Mouse (Mus musculus) yolk sac, embryonic 10.5 days (tissue): Measurements from ENCODE around the gene Tdrd7.

Experiments used
- DNase-seq: peaks from one replicate; pipeline ENCODE4 v3.0.0-alpha.2; 2017; ENCODE audit warnings: low spot score

Tdrd7 gene

DNA sequence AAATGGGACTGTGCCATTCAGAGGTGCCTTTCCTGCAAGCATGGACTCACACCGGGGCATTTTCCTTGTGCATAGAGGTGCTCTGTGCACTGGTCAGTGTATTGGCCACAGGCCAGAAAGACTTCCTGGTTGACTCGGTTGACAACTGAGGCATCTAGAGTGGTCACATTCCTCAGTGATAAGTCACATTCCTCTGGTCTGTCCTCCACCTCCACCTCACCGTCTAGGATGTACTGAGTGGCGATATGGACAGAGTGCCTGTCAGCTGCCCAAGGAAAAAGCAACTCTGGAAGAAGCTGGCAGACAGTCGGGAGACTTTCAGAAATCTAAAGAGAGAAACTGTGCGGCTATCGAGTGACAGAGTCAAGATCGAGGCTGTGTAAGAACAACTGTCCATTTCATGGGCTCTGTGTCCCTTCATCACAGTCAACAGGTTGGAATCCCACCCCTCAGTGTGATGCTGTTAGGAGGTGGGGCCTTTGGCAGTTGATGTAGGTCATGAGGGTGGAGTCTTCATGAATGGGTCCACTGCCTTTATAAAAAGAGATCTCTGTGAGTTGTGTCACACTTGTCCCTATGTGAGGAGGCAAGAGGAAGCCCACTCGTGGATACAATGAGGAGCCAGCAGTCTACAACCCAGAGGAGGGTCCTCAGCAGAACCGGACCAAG, at the start of gene Tdrd7:
TSS of gene Tdrd7 (plus strand) at position 564 of the 669 bp plus-strand sequence.
- DNase-seq = peak; percentile 80

DNA sequence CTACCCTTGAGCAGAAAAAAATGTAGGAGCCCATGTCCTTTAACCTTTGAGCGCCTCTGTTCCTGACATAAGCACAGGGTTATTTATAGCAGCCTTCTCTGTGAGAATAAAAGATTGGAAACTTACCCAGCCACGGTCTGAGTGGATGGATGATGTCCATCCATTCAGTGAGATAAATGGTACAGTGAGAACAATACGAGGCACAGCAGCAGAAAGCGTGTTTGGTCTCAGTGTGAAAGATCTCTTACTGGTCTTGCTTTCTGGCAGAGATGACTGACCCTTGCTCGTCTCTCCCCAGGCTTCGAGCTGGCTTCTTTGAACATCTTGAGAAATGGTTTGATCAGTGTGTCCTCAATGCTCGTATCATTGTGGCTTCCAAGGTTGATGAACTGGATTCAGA, 48.0 kb upstream of the Tdrd7 start:
- no peak for DNase-seq

DNA sequence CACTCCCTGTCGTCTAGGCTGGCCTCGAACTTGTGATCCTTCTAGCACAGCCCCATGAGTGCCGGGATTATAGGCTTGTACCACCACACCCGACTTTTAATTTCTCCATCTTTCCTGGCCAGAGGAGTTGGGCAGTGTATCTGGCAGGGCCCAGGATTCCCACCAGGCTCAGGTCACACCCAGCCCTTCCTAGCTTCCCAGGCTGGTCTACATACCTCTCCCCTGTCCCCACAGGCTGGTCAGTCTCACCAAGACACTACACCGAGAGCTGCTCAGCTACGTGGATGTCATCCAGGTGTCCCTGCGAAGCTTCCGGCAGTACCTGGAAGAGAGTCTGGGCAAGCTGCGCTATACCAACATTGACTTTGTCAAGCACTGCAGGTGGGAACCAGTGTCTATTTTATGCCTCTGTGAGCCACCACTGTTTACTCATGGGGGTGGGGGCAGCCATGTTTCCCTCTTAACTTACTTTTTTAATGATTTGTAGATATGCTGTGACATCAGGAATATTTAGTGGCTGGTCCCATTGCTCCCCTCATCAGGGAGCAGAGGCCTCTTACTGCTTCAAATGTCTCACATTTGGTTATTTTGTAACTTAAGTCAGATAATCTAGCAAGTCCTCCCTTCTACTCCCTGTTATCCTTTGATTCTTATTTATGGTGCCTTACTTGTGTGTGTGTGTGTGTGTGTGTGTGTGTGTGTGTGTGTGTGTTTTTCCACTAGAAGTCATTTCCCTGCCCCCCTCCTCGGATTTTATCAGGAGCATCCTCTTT, 43.3 kb upstream of the Tdrd7 start:
- DNase-seq = no peak

DNA sequence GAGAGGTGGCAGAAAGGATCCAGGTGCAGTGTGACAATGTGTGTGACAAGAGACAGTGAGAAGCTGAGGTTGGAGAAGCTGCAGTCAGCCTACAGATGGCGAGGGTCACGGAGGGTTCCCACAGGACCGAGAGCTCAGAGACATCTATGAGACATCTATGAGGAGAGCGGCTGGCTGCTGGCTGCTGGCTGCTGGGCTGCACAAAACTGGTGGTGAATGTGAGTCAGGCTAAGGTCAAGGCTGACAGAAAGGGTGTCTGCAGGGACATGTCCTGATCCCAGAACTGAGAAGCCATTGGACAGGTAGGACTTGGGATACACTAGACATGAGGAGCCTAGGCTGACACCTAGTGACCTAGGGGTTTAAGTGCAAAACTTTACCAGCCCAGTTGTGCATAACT, 41.1 kb upstream of the Tdrd7 start:
- no peak for DNase-seq

DNA sequence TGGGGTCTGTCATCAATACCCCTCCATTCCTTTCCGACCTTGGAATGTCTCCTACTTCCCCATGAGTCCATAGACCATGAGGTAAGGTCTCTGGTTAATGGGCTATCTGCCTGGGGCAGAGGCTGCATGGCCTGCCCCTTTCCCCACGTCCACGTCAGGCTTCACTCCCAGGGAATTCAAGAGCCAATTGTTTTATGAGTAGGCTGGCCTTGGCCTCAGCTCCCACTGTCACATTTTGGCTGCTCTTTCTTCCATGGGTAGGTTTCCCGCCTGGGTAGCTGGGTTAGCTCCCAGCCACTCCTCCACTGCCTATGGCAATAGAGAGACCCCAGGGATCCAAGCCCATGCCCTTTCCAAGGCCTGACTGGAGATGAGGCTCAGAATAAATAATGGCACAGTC, 36.6 kb upstream of the Tdrd7 start:
- DNase-seq = no peak

DNA sequence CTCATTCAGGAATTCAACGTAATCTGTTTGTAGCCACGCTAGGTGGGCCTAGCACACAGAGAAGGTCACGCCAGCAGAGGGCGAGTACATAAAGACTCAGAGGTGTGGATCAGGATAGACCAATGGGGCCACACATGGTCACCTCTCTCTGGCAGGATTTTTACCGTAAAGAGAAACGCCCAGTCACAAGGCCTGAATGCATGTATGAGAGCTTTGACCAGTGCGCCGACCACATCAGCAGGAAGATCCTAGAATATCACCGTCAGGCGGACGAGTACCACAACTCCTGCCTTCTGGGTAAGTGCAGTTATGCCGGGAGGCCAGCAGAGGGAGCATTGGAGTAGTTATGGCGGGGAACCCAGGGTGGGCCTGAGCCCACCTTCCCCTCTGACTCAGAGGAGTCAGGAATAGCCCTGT, 23.5 kb upstream of the Tdrd7 start:
- peak; percentile 52 for DNase-seq

DNA sequence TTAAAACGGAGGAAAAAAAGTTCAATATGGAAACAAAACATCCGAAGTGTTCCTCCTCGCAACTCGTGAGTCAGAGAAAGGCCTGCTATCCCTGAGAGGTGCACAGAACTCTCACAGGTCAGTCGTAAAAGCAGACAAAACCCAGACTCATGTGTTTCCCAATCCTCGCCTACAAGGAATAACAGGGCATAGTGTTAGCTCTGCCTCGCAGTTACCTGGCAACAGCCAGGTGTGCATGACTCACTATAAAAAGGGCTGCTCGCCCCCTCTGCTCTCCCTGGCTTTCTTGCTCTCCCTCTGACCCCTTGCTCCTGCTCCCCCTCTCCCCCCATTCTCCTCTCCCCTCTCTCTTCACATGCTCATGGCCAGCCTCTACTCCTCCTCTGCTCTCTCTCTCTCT, 17.4 kb upstream of the Tdrd7 start:
- no peak for DNase-seq

DNA sequence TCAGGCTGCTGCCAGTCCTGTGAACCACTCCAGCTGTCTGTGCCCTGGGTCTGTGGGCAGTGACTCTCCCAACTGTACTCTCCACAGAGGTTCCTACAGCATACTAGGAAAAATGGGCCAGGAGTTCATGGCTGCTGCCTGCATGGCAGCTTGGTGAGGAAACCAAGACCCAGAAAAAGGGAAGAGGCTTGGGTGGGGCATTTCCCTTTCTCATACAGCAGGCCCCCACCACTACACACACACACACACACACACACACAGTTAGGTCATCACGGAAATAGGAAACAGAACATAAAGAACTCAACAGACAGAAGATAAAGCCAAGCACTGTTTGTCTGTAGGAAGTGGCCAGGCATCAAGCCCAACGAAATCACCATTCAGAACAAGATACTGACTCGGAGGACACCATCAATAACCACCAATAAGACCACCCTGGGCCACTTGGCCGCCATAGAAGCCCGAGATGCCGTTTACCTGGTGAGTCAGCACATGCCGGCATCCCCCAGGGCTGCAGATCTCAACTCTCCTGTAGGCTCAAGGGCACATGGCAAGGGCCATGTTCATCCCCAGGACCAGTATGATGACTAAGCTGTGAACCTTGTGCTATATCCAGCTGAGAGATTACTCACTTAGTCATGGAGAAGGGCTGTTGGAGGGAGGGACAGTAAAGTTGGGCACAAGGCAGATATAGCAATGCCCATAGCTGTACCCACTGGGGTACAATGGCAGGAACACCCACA, 15.9 kb upstream of the Tdrd7 start:
- no peak for DNase-seq

DNA sequence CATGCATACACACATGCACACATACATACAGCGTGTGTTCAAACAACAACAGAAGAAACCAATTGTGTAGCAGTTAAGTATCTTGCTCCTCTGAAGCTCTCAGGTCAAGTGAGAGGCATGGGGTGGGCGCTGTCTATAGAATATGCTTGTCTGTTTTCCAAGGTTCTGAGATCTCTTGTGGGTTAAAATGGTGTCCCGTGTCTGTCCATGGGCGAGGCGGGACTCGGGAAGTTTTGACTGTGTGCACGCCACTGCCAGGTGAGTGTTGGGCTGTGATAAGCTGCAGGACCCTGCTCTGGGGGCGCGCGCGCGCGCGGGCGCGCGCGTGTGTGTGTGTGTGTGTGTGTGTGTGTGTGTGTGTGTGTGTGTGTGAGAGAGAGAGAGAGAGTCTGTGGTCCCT, 13.3 kb upstream of the Tdrd7 start:
- DNase-seq = no peak

DNA sequence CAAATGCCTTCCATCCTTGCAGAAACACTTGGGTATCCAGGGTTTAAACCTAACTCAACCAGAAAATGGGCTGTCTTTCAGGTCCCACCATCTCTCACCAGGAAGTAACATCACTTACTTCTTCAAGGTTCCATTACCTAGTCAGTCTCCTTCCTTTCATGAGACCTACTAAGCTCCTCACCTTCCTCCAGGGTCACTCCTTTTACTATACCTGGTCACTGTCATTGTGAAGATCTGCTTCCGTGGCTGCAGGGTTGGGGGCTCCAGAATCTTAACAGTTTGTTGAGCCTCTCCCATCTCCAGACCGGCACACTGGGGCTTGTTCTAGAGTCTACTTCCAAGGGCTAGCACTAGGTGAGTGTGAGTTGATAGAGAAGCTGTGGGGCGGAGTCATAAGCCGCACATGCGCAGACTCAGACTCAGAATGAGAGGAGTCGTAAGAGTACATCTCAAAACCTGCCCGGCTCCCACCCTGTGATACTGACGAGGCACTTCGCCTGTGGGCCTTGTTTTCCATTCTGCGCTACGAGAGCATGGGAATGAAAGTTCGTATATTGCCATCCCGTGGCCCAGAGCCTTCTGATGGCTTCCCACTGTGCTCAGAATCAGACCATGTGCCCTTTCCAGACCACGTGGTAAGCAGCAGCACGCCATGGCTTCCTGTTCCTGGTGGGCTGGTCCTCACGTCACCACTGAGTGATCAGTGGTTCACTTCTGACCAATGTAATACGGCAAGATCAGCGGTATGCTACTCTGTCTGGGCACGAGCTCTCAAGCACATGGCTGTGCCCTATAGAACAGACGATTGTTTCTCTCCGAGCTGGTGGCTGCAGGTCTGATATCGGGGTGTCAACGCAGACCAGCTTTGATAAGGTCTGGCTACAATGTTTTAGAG, 11.9 kb upstream of the Tdrd7 start:
- DNase-seq = no peak

DNA sequence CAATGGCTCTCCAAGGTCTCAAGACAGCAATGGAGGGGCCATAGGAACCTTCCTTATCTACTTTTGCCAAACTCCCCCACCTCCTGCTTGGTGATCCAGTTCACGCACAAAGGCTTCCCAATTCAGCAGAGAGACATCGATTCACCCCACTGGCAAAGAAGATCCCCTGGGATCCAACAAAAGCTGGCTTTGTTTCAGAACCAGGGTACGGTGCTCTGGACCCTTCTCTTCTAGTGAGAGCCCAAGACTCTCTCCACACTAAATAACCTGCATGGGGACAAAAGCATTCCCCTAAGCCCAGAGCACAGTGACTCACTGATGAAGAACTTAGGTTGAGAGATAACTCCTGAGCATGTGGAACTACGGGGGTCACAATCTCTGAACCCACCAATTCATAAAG, 9.9 kb upstream of the Tdrd7 start:
- no peak for DNase-seq

DNA sequence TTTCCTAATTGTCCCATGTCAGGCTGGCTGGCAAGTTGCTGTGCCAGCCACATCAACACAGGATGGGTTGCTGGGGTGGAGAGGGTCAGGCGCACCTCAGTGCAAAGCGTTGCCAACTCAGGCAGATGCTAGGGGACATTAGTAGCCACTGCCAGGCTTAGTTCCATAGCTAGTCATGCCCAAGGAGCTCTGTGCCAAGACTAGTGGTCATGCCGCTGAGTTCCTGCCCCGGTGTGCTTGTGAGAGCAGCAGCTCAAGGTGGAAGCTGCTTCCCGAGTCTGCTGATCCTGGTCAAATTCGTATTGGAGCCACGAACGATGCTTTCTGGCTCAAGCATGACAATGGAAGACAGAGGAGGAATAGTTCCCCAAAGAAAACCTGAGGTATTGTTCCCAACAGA, 9.0 kb upstream of the Tdrd7 start:
- DNase-seq = no peak

DNA sequence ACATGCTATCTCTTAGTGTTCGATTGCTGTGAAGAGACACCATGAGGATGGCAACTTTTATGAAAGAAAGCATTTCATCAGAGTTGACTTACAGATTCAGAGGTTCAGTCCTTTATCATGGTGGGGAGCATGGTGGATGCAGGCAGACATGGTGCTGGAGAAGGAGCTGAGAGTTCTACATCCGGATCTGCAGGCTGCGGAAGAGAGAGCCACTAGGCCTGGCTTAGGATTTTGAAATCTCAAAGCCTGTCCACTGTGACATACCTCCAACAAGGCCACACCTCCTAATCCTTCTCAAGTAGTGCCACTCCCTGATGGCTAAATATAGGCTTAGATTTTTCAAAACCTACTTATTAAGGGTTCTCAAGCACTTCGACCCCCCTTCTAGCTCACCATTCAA, 8.4 kb upstream of the Tdrd7 start:
- no peak for DNase-seq

DNA sequence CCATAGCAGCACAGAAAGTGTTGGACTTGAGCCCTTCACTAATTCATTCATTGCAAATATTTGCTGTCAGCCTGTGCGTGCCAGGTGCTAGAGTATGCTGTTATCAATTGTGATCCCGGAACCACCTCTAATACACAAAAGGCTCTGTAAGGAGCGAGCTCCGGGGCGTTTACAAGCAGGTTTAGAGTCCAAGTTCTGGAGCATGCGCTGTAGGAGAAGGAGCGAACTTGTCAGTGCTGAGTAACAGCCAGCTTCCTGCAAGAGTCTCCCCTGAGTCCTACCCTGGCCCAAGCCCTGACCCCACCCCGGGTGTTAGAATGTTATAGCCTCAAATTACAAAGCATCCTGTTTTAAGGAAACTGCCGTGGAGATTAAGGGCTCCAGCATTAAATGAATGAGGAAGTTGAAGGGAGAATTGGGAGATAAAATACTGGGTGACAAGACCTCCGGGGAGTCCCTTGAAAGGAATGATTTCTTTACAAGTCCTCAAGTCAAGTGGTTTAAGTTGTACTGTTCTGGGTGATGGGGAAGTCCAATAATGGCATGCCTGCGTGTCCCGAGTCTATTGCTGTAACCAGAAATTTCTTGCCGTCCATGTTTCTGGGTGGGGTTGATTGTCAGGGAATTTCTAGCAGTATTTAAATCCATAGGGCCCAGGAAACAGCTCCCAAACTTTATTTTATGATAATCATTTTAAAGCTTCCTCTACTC, 758 bp downstream of the Tdrd7 start:
- DNase-seq = peak; percentile 81

DNA sequence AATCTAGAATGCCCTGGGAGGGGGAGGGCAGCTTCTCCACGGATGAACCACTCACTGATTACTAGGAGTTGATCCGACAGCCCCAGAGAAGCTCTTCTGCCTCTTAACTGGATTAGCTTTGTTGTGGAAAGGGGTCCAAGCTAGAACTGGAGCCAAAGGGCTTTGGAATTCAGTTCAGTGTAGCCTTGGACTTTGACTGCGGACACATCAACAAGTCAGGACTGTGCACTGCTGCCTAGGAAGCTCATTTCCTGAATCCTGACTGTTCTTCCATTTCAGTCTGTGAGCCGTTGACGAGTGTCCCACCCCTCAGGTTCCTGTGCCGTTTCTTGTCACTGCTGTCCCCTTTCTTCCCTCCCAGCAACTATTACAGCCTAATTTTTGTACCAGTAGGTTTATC, 1.6 kb downstream of the Tdrd7 start:
- DNase-seq = peak; percentile 80

DNA sequence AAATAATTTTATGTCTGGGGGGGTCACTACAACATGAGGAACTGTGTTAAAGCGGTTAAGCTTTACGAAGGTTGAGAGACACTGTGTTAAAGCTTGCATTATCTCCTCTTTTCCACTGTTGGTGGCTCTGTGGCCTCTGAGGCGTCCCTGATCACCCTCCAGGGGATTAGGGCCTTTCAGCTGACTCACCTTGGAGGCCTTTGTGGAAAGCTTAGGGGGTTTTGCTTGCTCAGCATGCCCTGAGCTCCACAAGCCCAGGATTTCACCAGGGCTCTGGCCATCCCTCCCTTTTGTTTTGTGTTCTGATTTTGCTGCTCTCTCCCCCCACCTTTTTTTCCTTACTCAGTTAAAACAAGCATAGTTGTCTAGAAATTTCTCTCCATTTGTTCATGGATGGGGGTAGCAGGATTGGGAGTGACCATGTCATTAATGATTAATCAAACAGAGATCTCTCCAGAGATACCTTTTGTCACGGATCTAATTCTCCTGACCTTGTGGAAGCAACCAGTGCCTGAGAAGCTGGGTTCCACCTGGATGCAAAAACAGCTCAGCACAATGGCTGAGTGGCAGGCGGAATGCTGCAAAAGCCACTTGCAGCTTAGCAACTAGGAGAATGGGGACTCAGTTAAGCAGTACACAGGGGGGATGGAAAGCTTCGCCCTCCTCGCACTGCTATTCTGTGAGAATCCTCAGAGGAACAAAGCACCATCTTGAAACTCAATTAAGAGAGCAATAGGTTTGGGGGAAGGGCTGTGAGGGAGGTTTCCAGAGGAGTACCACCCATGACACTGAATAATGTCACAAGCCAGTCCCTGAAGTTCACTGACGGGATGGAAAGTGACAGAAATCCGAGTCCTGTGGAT, 2.6 kb downstream of the Tdrd7 start:
- peak; percentile 78 for DNase-seq

DNA sequence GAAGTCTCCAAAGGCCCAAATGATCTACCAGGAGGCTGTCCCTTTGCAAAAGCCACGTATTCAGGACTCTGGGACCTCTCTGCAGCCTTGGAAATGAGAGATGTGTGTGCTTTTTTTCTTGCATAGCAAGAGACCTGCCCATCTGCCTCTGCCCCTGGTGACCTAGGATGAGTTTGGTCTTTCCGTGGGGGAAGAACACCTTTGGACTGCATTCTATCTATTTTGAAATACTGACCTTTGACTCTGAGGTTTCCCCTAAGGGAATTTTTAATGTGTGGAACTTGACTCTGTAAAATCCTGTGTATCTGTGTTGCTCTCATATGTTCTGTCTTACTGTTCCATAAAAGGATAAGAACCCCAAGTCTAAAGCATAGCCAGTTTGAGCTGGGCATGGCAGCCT, 3.9 kb downstream of the Tdrd7 start:
- DNase-seq = peak; percentile 44

DNA sequence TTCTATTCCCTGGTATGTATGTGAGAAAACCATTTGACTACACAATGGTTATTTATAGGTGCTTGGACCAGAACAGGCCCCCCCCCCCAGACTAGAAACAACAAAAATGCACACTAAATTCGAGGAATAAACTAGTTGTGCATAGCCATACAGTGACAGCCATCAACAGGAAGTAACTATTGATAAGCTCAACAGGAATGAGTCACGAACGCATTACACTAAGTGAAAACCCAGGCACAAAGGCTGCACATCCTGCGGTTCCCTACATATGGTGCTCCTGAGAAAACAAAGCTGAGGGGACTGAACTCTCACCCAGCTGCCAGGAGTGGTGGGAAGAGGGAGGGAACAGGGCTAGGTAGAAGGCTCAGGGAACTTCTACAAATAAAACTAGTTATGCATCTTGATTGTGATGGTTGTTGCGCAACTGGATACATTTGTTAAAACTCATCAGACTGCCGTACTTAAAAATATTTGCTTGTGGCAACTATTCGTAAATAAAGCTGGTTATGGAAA, 5.0 kb downstream of the Tdrd7 start:
- DNase-seq = no peak

DNA sequence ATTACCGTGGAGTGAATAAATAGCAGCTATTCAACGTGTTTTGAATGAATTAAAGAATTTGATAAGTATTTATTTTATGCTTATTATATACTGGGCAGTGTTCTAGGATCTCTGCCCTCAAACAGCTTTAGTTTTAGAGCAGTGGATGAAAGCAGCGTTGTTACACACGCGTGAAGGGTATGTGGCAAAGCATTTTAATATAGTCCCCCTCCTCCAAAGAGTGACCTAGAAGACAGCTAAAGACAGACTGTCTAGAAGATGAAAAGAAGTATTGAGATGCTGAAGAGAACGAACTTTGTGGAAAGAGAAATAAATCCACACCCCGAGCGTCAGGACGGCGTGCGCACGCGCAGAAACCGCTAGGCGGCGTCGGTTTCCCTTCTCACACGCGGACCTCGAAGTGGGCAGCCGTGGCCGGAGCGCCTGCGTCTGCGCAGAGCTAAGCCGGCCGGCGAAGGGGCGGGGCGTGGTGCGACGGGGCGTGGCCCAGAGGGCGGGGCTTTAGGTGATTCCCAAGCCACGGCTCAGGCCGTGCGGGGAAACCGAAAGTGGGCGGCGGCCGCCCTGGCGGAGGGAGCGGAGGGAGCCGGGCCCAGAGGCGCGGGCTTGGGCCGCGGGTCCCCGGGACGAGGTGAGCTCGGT, 6.8 kb downstream of the Tdrd7 start:
- peak; percentile 96 for DNase-seq

DNA sequence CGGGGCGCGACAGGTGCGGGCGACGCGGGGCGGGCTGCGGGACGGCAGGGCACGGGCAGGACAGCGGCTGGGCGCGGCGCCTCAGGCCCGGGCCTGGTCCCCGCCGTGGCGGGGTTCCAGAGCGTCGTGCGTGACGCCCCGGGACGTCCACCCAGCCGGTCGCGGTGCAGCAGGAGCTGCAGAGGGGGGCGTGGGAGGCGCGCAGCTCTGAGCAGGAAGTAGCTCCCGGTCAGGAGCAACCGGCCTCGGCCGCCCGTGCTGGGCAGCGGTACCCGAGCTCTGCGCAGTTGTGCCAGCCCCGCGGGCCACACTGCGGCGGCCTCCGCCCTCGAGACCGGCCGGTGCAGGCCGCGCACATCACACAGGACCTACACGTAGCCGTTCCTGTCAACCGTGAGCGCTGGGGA, 7.3 kb downstream of the Tdrd7 start:
- DNase-seq = no peak
